Mouse (Mus musculus): ENCODE measurements around the gene Actr3b.

- TF ChIP-seq CTCF (IDR thresholded peaks at IDR 0.05; ENCODE audit: control insufficient read depth, insufficient read depth, low read length) (no peak), POLR2A (IDR thresholded peaks at IDR 0.05; ENCODE audit: borderline replicate concordance, control insufficient read depth, low read depth, low read length) (no peak)
Observed at GRCm38 (mm10) chr5:25754236-25754766, 5.5 kb upstream of the Actr3b start.
